Mouse (Mus musculus) embryonic facial prominence, embryonic 10.5 days (tissue): ENCODE results near the gene Klrd1. TPM values are rescaled to one million over a fixed set of nuclear protein-coding genes. Genes with fewer than 3 reads are reported as not detected.

ENCODE experiments used
- DNase-seq: peaks from one replicate; pipeline ENCODE4 v3.0.0-alpha.2; 2017; ENCODE audit warnings: low spot score
- H3K27ac ChIP-seq: fragments of 300-500 bp; sonication (generic); replicated peaks from 2 replicates; pipeline ENCODE4 v1.5.1; 2016; ENCODE audit warnings: mild to moderate bottlenecking
- H3K27me3 ChIP-seq: fragments of 300-500 bp; sonication (generic); replicated peaks from 2 replicates; pipeline ENCODE4 v1.6.1; 2016; ENCODE audit warnings: low read depth, mild to moderate bottlenecking; ENCODE audit not compliant: poor library complexity, severe bottlenecking
- H3K36me3 ChIP-seq: fragments of 300-500 bp; sonication (generic); replicated peaks from 2 replicates; pipeline ENCODE4 v1.6.1; 2016; ENCODE audit warnings: mild to moderate bottlenecking, moderate library complexity
- H3K4me1 ChIP-seq: fragments of 300-500 bp; sonication (generic); 2 replicates; pipeline ENCODE4 v1.6.1; 2016
- H3K4me3 ChIP-seq: fragments of 300-500 bp; sonication (generic); 2 replicates; pipeline ENCODE4 v1.5.1; 2016; ENCODE audit warnings: mild to moderate bottlenecking, moderate library complexity
- H3K9me3 ChIP-seq: fragments of 300-500 bp; sonication (generic); 2 replicates; pipeline ENCODE4 v1.6.1; 2016; ENCODE audit warnings: mild to moderate bottlenecking
- WGBS: fragments of 180-500 bp; shearing (Covaris S2); methylation state at CpG from one replicate; pipeline ENCODE4 v1.1.7; 2016; 5-methylcytosine and 5-hydroxymethylcytosine counted together
- polyA plus RNA-seq: library from polyadenylated mRNA; unstranded; fragments of >200 nt; fragmentation: Nextera tagmentation; extraction: Ambion mirVana; gene quantifications from 2 replicates; pipeline ENCODE4 v1.2.1, GENCODE M21; 2016

The Klrd1 gene
- polyA plus RNA-seq: not detected in 2 replicates

- WGBS: 80% methylated on average over 3 of the region's 3 CpGs
- no peak for DNase-seq
Observed at GRCm38 (mm10) chr6:129591508-129591907, at the start of gene Klrd1. Gene Klrd1, plus strand, starts transcription at chr6:129591782.

GRCm38 (mm10) chr6:129541931-129542330 lies 49.7 kb upstream of the Klrd1 start:
- DNase-seq: no peak
- Histone ChIP-seq H3K9me3 (no peaks in the 10 kb centered on the region), H3K4me1 (no peaks in the 10 kb centered on the region), H3K27me3 (no peaks in the 10 kb centered on the region), H3K27ac (no peak overlapping the region), H3K4me3 (no peak overlapping the region), H3K36me3 (peaks cover 50% of the 10 kb centered on the region)
- WGBS: 81% methylated on average over 9 of the region's 9 CpGs

More at GRCm38 (mm10) chr6:129591508-129591907, at the start of gene Klrd1:
- Histone ChIP-seq H3K27me3 (no peaks in the 10 kb centered on the region), H3K9me3 (no peaks in the 10 kb centered on the region), H3K36me3 (no peaks in the 10 kb centered on the region), H3K4me3 (no peak within 1 kb of the TSS), H3K27ac (no peak within 1 kb of the TSS), H3K4me1 (no peaks in the 10 kb centered on the region)

- Histone ChIP-seq H3K27me3 (no peaks in the 10 kb centered on the region), H3K4me1 (no peaks in the 10 kb centered on the region), H3K36me3 (peaks cover 45% of the 10 kb centered on the region), H3K4me3 (no peak overlapping the region), H3K27ac (no peak overlapping the region), H3K9me3 (no peaks in the 10 kb centered on the region)
- no peak for DNase-seq
- WGBS: 93% methylated on average over 3 of the region's 3 CpGs
Observed at GRCm38 (mm10) chr6:129542540-129542939, 49.0 kb upstream of the Klrd1 start.

- peak; percentile 53 for DNase-seq
- no peak overlapping the region for H3K4me3 ChIP-seq
- peaks cover 31% of the 10 kb centered on the region for H3K36me3 ChIP-seq
- WGBS: 67% methylated on average over 6 of the region's 6 CpGs
- no peaks in the 10 kb centered on the region for H3K4me1 ChIP-seq
- H3K9me3 ChIP-seq: no peaks in the 10 kb centered on the region
- no peaks in the 10 kb centered on the region for H3K27me3 ChIP-seq
- no peak overlapping the region for H3K27ac ChIP-seq
Observed at GRCm38 (mm10) chr6:129543709-129544606, 47.6 kb upstream of the Klrd1 start.

DNA sequence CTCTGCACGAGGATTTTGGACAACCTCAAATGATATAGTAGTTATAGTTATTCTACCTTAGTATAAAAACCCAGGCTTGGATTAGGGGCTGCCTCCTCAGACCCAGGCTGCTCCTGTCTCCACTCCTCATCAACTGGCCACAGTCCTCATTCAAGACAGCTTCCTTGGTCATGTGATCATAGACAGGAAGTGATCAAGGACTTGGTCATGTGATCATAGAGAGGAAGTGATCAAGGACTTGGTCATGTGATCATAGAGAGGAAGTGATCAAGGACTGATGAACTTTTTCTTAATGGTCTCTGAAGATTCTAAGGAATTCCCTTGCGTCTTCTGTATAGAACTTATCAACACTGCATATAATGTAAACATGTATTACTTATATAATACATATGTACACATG lies 44.3 kb upstream of the Klrd1 start:
- H3K9me3 ChIP-seq: no peaks in the 10 kb centered on the region
- H3K4me3 ChIP-seq: no peak overlapping the region
- no peaks in the 10 kb centered on the region for H3K4me1 ChIP-seq
- no peaks in the 10 kb centered on the region for H3K27me3 ChIP-seq
- 85% methylated on average over 2 of the region's 2 CpGs for WGBS
- no peaks in the 10 kb centered on the region; the same call in 1 of the 2 replicates for H3K36me3 ChIP-seq
- no peak for DNase-seq
- H3K27ac ChIP-seq: no peak overlapping the region

DNA sequence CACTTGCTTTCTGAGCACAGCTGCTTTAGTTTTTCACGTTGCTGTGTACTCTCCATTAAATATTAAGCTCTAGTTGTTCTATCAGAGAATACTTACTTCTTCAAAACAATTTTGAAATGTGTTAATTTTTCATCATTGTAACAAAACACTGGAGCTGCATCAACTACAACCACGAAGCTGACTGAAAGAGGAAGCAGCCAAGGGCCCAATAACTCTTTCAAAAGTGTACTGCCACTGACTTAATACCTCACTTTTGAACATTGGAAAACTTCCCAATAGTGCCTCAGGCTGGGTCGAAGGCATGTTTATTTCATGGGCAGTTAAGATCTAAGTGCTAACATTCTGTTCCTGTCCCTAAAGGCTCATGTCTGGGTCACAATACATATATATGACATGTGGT lies 43.6 kb upstream of the Klrd1 start:
- H3K27ac ChIP-seq: no peak overlapping the region
- no peaks in the 10 kb centered on the region for H3K36me3 ChIP-seq
- H3K4me3 ChIP-seq: no peak overlapping the region
- H3K9me3 ChIP-seq: no peaks in the 10 kb centered on the region
- 75% methylated on average over 3 of the region's 3 CpGs for WGBS
- DNase-seq: no peak
- H3K27me3 ChIP-seq: no peaks in the 10 kb centered on the region
- no peaks in the 10 kb centered on the region for H3K4me1 ChIP-seq

- no peaks in the 10 kb centered on the region for H3K4me1 ChIP-seq
- no peak for DNase-seq
Observed at GRCm38 (mm10) chr6:129557298-129558023, 34.1 kb upstream of the Klrd1 start.

DNA sequence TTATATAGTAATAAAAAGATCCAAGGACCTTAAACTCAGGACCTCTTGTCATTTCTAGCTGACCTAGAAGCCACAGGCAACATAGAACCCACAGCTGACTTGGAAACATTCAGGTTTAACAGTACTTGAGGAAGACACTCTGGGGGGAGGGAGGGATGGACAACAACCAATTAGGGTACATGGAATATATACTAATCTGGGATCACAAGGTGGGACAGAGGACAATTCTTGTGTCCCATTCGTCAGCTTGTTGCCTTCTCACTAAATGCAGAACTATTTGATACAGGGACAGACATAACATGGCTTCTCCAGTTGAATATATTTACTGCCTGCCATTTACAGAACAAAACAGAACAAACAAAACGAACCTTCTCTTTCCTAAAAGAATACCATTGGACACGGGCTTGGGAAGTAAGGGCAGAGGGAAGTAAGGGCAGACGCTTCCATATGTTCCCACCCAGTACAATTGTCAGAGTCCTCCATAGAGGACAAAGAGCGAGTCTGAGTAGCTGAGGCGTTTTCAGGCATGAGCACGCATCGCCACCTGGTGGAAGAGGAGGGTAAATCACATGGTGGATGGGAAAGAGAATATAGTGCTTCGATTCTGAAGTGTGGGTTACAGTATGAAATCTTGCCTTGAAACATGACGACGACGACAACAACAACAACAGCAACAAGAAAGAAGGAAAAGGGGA lies 32.5 kb upstream of the Klrd1 start:
- Histone ChIP-seq H3K9me3 (no peaks in the 10 kb centered on the region), H3K27me3 (no peaks in the 10 kb centered on the region), H3K27ac (no peak overlapping the region), H3K4me1 (no peaks in the 10 kb centered on the region), H3K36me3 (no peaks in the 10 kb centered on the region), H3K4me3 (no peak overlapping the region)
- 28% methylated on average over 12 of the region's 12 CpGs for WGBS
- DNase-seq: peak; percentile 80

More at GRCm38 (mm10) chr6:129557298-129558023, 34.1 kb upstream of the Klrd1 start:
- H3K9me3 ChIP-seq: no peaks in the 10 kb centered on the region
- no peak overlapping the region for H3K4me3 ChIP-seq
- H3K27me3 ChIP-seq: no peaks in the 10 kb centered on the region
- no peak overlapping the region for H3K27ac ChIP-seq
- no peaks in the 10 kb centered on the region for H3K36me3 ChIP-seq

- Histone ChIP-seq H3K4me1 (no peaks in the 10 kb centered on the region), H3K9me3 (no peaks in the 10 kb centered on the region), H3K4me3 (no peak overlapping the region), H3K36me3 (no peaks in the 10 kb centered on the region), H3K27ac (no peak overlapping the region), H3K27me3 (no peaks in the 10 kb centered on the region)
- 61% methylated on average over 4 of the region's 4 CpGs for WGBS
- DNase-seq: no peak
Observed at GRCm38 (mm10) chr6:129559641-129560027, 31.9 kb upstream of the Klrd1 start.

DNA sequence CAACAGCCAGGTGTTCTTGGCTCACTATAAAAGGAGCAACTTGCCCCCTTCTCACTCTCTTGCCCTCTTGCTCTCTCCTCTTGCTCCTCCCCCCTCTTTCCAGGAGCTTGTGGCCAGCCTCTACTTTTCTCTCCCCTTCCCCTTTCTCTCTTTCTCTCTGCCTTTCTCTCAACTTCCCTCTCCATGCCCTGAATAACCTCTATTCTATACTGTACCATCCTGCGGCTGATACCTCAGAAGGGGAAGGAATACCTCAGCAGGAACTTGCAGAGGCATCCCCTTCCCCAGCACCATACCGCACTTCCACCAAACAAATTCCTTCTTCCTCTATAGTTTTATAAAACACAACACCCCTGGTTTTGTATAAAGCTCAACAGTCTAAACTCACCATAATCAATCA lies 26.3 kb upstream of the Klrd1 start:
- DNase-seq: no peak
- Histone ChIP-seq H3K27ac (no peak overlapping the region), H3K9me3 (no peaks in the 10 kb centered on the region), H3K4me1 (no peaks in the 10 kb centered on the region), H3K4me3 (no peak overlapping the region), H3K36me3 (no peaks in the 10 kb centered on the region), H3K27me3 (no peaks in the 10 kb centered on the region)
- WGBS: 76% methylated on average over 2 of the region's 2 CpGs

DNA sequence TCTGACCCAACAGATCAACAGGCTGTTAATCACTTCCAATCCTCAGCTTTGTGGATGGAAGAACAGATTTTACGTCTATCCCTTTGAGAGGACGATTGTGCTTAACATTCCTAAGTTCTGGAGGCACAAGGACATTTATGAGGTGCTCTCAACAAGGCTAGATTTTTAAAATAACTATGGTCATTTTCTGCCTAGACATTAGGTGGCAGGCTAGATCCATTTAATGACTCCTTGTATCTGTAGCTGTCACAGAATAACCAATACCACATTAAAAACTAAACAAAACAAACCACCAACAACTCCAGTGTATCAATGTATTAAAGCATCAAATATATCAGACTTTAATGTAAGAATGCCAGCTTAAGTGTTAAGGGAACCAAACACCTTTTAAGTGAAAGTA lies 16.3 kb upstream of the Klrd1 start:
- H3K9me3 ChIP-seq: no peaks in the 10 kb centered on the region
- 48% methylated on average over 2 of the region's 2 CpGs for WGBS
- no peak overlapping the region for H3K27ac ChIP-seq
- no peak for DNase-seq
- H3K36me3 ChIP-seq: no peaks in the 10 kb centered on the region
- no peaks in the 10 kb centered on the region for H3K27me3 ChIP-seq
- no peak overlapping the region for H3K4me3 ChIP-seq
- H3K4me1 ChIP-seq: no peaks in the 10 kb centered on the region

DNA sequence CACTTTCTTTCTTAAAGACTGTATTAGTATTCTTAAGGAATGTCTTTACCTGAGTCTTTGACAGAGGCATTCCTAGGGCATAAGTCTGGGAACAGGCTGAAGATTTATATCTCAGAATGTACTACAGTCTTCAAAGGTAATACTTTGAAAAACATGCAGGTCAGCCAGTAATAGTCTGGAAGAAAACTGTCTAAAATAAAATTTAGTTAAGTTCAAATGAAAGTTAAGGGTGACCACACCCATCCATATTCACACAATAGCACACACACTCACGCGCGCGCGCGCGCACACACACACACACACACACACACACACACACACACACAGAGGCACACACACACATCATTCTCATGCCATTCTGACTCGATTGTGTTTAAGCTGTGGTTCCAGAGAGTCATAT lies 14.0 kb upstream of the Klrd1 start, which contains the start of gene Klre1:
Klre1 (plus strand) TSS at position 301 of the 400 bp plus-strand sequence.
- WGBS: 95% methylated on average over 8 of the region's 8 CpGs

More for the DNA sequence above, 14.0 kb upstream of the Klrd1 start, which contains the start of gene Klre1:
- Histone ChIP-seq H3K27ac (no peak within 1 kb of the TSS), H3K36me3 (no peaks in the 10 kb centered on the region), H3K4me1 (no peaks in the 10 kb centered on the region), H3K27me3 (no peaks in the 10 kb centered on the region), H3K9me3 (no peaks in the 10 kb centered on the region), H3K4me3 (no peak within 1 kb of the TSS)
- no peak for DNase-seq
